Mouse (Mus musculus) small intestine, adult 10 weeks (tissue): ENCODE measurements around the gene Fam208a. TPM values are rescaled to one million over a fixed set of nuclear protein-coding genes. Genes with fewer than 3 reads are reported as not detected.

Experiments
- polyA plus RNA-seq: library from polyadenylated mRNA; stranded (reverse); fragments of 350-450 nt; fragmentation: Illumina TruSeq; extraction: RNeasy Lipid Tissue Mini Kit (QIAGEN cat#74804); gene quantifications from one replicate; pipeline ENCODE4 v1.2.3, GENCODE M21; 2014; ENCODE audit warnings: low replicate concordance

Fam208a gene
- 56.2 TPM for polyA plus RNA-seq

DNA sequence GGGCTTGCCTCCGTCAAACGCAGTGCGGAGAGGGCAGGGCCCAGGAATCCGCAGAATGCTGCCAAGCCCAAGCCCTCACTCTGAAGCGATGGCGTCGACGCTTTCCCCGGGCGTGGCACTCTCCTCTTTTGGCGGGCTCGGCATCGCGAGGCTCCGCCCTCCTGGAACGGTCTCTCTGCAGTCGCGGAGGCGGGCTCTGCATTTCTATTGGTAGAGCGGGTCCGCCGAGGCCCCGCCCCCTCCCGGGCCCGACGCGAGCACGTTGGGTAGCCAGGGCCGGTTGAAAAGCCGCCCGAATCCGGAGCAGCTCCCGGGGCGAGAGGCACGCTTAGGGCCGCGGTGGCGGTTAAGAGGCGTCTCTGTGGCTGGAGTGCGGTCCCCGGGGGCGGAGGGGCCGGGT is at the start of gene Fam208a:
Gene Fam208a (plus strand): TSS at position 262 of the 400 bp plus-strand sequence.

DNA sequence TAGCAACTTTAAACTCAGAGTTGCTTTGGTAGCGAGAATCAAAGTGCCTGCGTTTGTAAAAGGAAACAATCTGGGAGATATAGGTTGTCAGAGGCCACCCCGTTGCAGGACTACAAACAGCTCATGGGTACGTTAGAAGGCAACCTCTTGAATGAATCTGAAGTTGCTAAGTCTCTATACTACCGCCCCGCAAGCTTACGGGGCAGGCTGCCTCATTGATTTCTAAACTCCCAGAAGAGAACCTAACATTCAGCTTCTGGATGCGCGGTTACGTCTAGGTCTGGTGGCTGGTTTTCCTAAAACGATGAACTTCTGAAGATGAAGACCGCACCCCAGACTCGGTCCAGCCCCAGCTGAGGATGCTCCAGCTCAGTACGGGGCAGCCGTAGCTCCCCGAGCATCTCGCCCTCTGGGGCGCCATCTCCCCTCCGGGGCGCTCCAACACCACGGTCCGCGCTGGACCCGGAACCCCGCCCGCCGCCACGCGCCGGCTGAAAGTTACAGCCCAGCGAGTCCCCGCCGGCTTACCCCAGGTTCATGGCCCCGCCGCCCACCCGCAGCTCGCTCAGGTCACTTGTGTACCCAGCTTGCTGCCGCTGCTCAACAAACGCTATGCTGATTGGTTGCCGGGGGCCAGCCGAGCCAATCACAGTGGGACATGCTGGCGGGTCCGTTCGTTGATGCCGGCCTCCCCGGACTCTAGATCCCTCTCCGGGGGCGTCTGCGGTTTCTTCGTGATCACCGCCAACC is 79.4 kb downstream of the Fam208a start, which contains the start of gene Ccdc66:
Gene Ccdc66 (minus strand): TSS at position 567 of the 750 bp plus-strand sequence.

Other genes with a start within 250 kb of the Fam208a start
- gene Ccdc66, start 79.6 kb downstream of the Fam208a start, polyA plus RNA-seq = 31.6 TPM
- gene Erc2, start 193.6 kb downstream of the Fam208a start, polyA plus RNA-seq = 0.56 TPM